Mouse (Mus musculus): ENCODE data around the gene Mrps16. TPM values are rescaled to one million over a fixed set of nuclear protein-coding genes. Genes with fewer than 3 reads are reported as not detected.

The Mrps16 gene
- polyA plus RNA-seq, 1 experiment from 2014 or later = 67.4 TPM

DNA sequence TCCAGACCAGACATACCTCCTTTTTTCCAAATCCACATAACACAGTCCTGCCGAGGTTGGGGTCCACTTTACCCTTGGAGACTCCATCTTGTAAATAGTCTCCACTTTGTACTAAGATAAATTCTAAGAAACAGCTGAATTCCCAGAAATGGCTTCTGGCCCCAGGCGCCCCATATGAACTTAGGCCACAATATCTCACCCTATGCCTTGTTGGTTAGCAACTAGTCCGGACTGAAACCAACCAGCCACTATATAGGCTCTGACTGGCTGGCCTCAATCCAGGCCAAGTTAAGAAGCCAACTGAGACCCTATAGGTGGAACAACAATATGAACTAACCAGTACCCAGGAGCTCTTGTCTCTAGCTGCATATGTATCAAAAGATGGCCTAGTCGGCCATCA lies 1.1 kb downstream of the Mrps16 start:
- H3K9me3 ChIP-seq = no peaks in the 10 kb centered on the region
- 81% methylated on average over 4 of the region's 4 CpGs for whole genome bisulfite sequencing
- no peak overlapping the region for H3K4me3 ChIP-seq

DNA sequence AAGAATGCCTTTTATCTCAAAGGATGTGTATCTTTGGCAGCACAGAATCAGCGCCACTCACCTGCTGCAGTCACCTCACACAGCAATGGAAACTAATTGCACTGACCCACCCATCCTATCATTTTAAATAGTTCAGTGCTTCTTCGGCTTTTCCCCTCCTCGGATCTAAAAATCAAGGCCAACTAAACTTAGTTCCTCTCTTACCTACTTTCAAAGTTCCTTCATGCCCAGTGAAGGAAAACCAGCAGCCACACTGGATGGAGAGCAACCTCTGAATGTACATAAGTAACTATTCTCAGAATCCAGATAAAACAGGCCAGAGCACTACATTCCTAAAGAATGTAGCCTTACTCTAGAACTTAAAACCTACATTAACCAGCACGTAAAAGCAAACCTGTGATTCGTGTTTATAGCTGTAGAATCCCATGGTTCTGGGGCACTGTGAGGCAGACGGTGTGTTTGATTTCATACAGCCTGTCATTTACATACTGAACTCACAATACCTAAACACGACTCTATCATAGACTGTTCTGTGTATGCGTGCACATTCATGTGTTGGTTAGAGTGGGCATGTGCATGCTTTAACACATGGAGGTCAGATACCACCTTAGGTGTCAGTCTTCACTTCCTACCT lies 3.9 kb downstream of the Mrps16 start:
- peak overlapping the region; percentile 85 for H3K27ac ChIP-seq (replicated peaks)
- ATAC-seq (ENCODE audit: low FRiP score, low read depth) = no peak
- H3K4me1 ChIP-seq (replicated peaks) = peaks cover 54% of the 10 kb centered on the region
- peak overlapping the region; percentile 93 for H3K4me3 ChIP-seq
- peaks cover 22% of the 10 kb centered on the region for H3K36me3 ChIP-seq
- peak overlapping the region; percentile 66 for H3K9ac ChIP-seq
- H3K4me2 ChIP-seq = peak overlapping the region; percentile 85
- no peaks in the 10 kb centered on the region for H3K9me3 ChIP-seq
- 90% methylated on average over 8 of the region's 8 CpGs for WGBS
- no peaks in the 10 kb centered on the region for H3K27me3 ChIP-seq

More for the DNA sequence above, 1.1 kb downstream of the Mrps16 start:
- peaks cover 13% of the 10 kb centered on the region; the same call in 1 of the 2 replicates for H3K36me3 ChIP-seq
- peak overlapping the region; percentile 61 for H3K4me2 ChIP-seq
- H3K27ac ChIP-seq (replicated peaks) = no peak overlapping the region
- ATAC-seq (ENCODE audit: low FRiP score, low read depth) = no peak
- H3K27me3 ChIP-seq = no peaks in the 10 kb centered on the region
- H3K9ac ChIP-seq = no peak overlapping the region
- peaks cover 36% of the 10 kb centered on the region for H3K4me1 ChIP-seq (replicated peaks)

DNA sequence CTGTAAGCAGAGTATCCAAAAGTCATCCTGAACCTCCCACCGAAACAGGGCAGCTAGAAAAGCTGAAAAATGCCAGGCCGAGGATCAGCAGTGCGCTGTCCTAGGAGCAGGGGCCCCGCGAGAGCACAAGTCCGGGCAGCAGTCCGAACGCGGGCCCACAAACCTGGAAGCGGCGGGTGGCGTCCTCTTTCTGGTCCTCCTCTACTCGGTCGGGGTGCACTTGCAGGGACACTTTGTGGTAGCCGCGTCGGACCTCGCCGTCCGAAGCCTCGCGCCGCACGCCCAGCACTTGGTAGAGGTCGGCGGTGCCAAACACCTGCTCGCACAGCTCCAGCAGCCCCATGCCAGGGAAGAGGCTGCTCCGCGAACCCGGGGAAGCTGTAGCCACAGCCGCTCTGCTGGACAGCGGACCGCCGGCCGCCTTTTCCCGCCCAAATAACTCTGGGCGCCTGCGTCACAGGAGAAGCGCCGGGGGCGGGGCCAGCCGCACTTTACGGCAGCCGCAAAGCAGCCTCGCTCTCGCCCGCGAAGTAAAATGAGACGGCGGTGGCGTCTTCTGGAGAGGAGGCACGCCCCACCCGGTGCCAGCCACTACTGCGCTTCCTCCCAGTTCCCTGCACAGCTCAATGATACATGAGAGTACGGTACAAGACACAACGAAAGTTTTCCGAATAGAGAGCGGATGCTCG lies 4.8 kb downstream of the Mrps16 start, which contains the start of gene Dnajc9:
Gene Dnajc9, minus strand, starts transcription at position 470 of the 689 bp plus-strand sequence.
- WGBS = under 1% methylated on average over 58 of the region's 59 CpGs
- H3K27ac ChIP-seq (replicated peaks) = peak within 1 kb of the TSS; percentile 85
- H3K4me1 ChIP-seq (replicated peaks) = peaks cover 47% of the 10 kb centered on the region
- peaks cover 30% of the 10 kb centered on the region for H3K36me3 ChIP-seq
- no peaks in the 10 kb centered on the region for H3K27me3 ChIP-seq
- no peaks in the 10 kb centered on the region for H3K9me3 ChIP-seq
- H3K9ac ChIP-seq = peak within 1 kb of the TSS; percentile 66
- peak within 1 kb of the TSS; percentile 93 for H3K4me3 ChIP-seq
- ATAC-seq (ENCODE audit: low FRiP score, low read depth) = peak; percentile 74
- peak within 1 kb of the TSS; percentile 85 for H3K4me2 ChIP-seq

DNA sequence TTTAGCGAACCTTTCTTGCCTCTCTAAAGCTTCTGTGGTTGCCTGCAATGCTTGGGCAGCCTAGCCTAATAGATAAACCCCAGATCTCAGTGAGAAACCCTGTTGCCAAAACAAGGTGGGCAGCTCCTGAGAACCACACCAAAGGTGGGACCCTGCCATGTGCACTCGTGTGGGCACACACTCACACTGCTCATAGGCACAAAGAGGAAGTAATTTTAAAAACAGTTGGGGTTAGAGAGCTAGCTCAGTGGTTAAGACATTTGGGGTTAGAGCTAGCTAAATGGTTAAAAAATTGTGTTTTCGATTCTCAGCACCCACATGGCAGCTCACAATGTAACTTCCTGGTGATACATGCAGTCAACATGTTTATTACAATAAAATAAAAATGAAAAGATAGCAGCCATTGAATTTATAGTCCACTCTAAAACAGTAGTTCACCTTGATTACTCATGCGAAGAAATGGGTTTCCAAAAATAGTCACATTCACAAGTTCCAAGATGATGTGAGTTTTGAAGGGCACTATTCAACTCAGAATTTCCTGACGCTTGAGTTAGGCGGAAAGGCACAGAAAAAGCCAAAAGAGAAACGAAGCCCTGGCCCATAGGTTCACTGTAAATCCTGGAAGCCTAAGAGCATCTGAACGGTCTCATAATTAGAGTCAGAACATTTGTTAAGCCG lies 13.5 kb downstream of the Mrps16 start:
- H3K4me1 ChIP-seq (replicated peaks) = no peaks in the 10 kb centered on the region
- 90% methylated on average over 9 of the region's 9 CpGs for whole genome bisulfite sequencing
- peaks cover 54% of the 10 kb centered on the region for H3K36me3 ChIP-seq

GRCm38 (mm10) chr14:20379087-20379640 lies 14.3 kb downstream of the Mrps16 start:
- no peak for ATAC-seq (ENCODE audit: low FRiP score, low read depth)
- Histone ChIP-seq H3K9me3 (no peaks in the 10 kb centered on the region), H3K4me2 (no peak overlapping the region), H3K27me3 (no peaks in the 10 kb centered on the region), H3K36me3 (peaks cover 46% of the 10 kb centered on the region), H3K27ac (replicated peaks) (no peak overlapping the region), H3K9ac (no peak overlapping the region), H3K4me1 (replicated peaks) (no peaks in the 10 kb centered on the region), H3K4me3 (no peak overlapping the region)
- WGBS = 90% methylated on average over 5 of the region's 5 CpGs

More for the DNA sequence above, 13.5 kb downstream of the Mrps16 start:
- H3K27me3 ChIP-seq = no peaks in the 10 kb centered on the region
- H3K9ac ChIP-seq = no peak overlapping the region
- no peaks in the 10 kb centered on the region for H3K9me3 ChIP-seq
- no peak overlapping the region for H3K4me3 ChIP-seq
- no peak overlapping the region for H3K27ac ChIP-seq (replicated peaks)
- no peak for ATAC-seq (ENCODE audit: low FRiP score, low read depth)
- H3K4me2 ChIP-seq = no peak overlapping the region

GRCm38 (mm10) chr14:20378313-20379061 lies 14.9 kb downstream of the Mrps16 start:
- ATAC-seq (ENCODE audit: low FRiP score, low read depth) = no peak
- Histone ChIP-seq H3K4me3 (no peak overlapping the region), H3K4me1 (replicated peaks) (no peaks in the 10 kb centered on the region), H3K9ac (no peak overlapping the region), H3K9me3 (no peaks in the 10 kb centered on the region), H3K36me3 (peaks cover 45% of the 10 kb centered on the region), H3K27me3 (no peaks in the 10 kb centered on the region), H3K4me2 (no peak overlapping the region), H3K27ac (replicated peaks) (no peak overlapping the region)
- WGBS = 43% methylated on average over 13 of the region's 13 CpGs

- H3K27me3 ChIP-seq = no peaks in the 10 kb centered on the region
- H3K36me3 ChIP-seq = peaks cover 42% of the 10 kb centered on the region
- ATAC-seq (ENCODE audit: low FRiP score, low read depth) = no peak
- no peaks in the 10 kb centered on the region for H3K9me3 ChIP-seq
- WGBS = 85% methylated on average over 4 of the region's 4 CpGs
- H3K4me1 ChIP-seq (replicated peaks) = no peaks in the 10 kb centered on the region
- H3K9ac ChIP-seq = no peak overlapping the region
- no peak overlapping the region for H3K4me2 ChIP-seq
- no peak overlapping the region for H3K4me3 ChIP-seq
- no peak overlapping the region for H3K27ac ChIP-seq (replicated peaks)
Measured at GRCm38 (mm10) chr14:20377112-20377521, 16.3 kb downstream of the Mrps16 start.

- peaks cover 39% of the 10 kb centered on the region for H3K36me3 ChIP-seq
- H3K4me2 ChIP-seq = no peak overlapping the region
- no peak overlapping the region for H3K27ac ChIP-seq (replicated peaks)
- H3K9me3 ChIP-seq = no peaks in the 10 kb centered on the region
- WGBS = 95% methylated on average over 1 of the region's 1 CpGs
- ATAC-seq (ENCODE audit: low FRiP score, low read depth) = no peak
- no peak overlapping the region for H3K9ac ChIP-seq
- no peaks in the 10 kb centered on the region for H3K27me3 ChIP-seq
- no peak overlapping the region for H3K4me3 ChIP-seq
- H3K4me1 ChIP-seq (replicated peaks) = no peaks in the 10 kb centered on the region
Measured at GRCm38 (mm10) chr14:20371854-20372253, 21.6 kb downstream of the Mrps16 start.

- H3K9ac ChIP-seq = no peak overlapping the region
- no peak overlapping the region for H3K27ac ChIP-seq (replicated peaks)
- 89% methylated on average over 7 of the region's 7 CpGs for WGBS
- H3K9me3 ChIP-seq = no peaks in the 10 kb centered on the region
- H3K27me3 ChIP-seq = no peaks in the 10 kb centered on the region
- H3K4me1 ChIP-seq (replicated peaks) = no peaks in the 10 kb centered on the region
- H3K4me3 ChIP-seq = no peak overlapping the region
- no peak for ATAC-seq (ENCODE audit: low FRiP score, low read depth)
- peaks cover 39% of the 10 kb centered on the region for H3K36me3 ChIP-seq
- no peak overlapping the region for H3K4me2 ChIP-seq
Measured at GRCm38 (mm10) chr14:20370798-20371197, 22.6 kb downstream of the Mrps16 start.

GRCm38 (mm10) chr14:20368271-20368670 lies 25.2 kb downstream of the Mrps16 start:
- Histone ChIP-seq H3K36me3 (peaks cover 50% of the 10 kb centered on the region), H3K9ac (no peak overlapping the region), H3K4me3 (no peak overlapping the region), H3K27ac (replicated peaks) (no peak overlapping the region), H3K4me1 (replicated peaks) (no peaks in the 10 kb centered on the region), H3K4me2 (no peak overlapping the region), H3K9me3 (no peaks in the 10 kb centered on the region), H3K27me3 (no peaks in the 10 kb centered on the region)
- no peak for ATAC-seq (ENCODE audit: low FRiP score, low read depth)
- WGBS = 95% methylated on average over 3 of the region's 3 CpGs

DNA sequence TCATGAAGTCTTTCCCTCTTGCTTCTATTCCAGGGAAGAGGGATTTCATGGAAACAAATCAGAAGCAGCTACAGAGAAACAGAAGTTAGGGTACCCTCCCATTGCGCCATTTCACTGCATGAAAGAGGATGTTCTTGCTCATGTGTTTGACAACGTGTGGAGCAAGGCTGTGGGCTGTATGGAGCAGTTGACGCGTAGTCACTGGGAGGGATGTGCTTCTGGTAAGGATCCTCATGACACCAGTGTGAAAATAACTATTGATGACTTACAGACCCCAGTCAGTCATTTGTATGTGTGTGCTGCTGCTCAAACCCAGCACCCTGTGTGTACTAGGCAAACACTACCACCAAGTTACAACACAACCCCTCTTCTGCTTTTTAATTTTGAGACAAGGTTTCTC lies 30.2 kb downstream of the Mrps16 start:
- Histone ChIP-seq H3K36me3 (peaks cover 82% of the 10 kb centered on the region), H3K9me3 (no peaks in the 10 kb centered on the region), H3K4me3 (no peak overlapping the region), H3K9ac (no peak overlapping the region), H3K27ac (replicated peaks) (no peak overlapping the region), H3K4me2 (no peak overlapping the region), H3K27me3 (no peaks in the 10 kb centered on the region), H3K4me1 (replicated peaks) (no peaks in the 10 kb centered on the region)
- no peak for ATAC-seq (ENCODE audit: low FRiP score, low read depth)
- 97% methylated on average over 4 of the region's 4 CpGs for WGBS

All from hindbrain, embryonic 15.5 days (tissue).